Mouse (Mus musculus): ENCODE data around the gene Gbp3. TPM values are rescaled to one million over a fixed set of nuclear protein-coding genes. Genes with fewer than 3 reads are reported as not detected.
"Not testable (repeated sequence)": the region's sequence is repeated elsewhere in the genome, so short reads cannot be mapped to it uniquely, and the experiment has no call there.

The Gbp3 gene
- polyA plus RNA-seq, 1 experiment from 2014 or later, result 1.4 TPM

- no peak overlapping the region for H3K9ac ChIP-seq (ENCODE audit: low read depth, low read length)
- no peak for ATAC-seq (ENCODE audit: low read depth)
- H3K4me3 ChIP-seq (ENCODE audit: low read depth, low read length), result no peak overlapping the region
- no peaks in the 10 kb centered on the region for H3K27me3 ChIP-seq (ENCODE audit: control insufficient read depth, insufficient read depth, low read depth, low read length)
- no peaks in the 10 kb centered on the region for H3K36me3 ChIP-seq (ENCODE audit: control insufficient read depth, insufficient read depth)
- no peaks in the 10 kb centered on the region for H3K9me3 ChIP-seq (replicated peaks; ENCODE audit: control insufficient read depth, low read length)
- no peaks in the 10 kb centered on the region for H3K4me1 ChIP-seq (ENCODE audit: control insufficient read depth, low read depth, low read length)
- 61% methylated on average over 3 of the region's 3 CpGs for WGBS (ENCODE audit: insufficient replicate concordance)
- no peak overlapping the region for H3K27ac ChIP-seq (ENCODE audit: low read length)
- H3K4me2 ChIP-seq (ENCODE audit: low read depth, low read length), result no peak overlapping the region
Measured at GRCm38 (mm10) chr3:142546690-142547089, 13.1 kb upstream of the Gbp3 start.

GRCm38 (mm10) chr3:142550052-142550676 lies 9.7 kb upstream of the Gbp3 start:
- no peaks in the 10 kb centered on the region for H3K9me3 ChIP-seq (replicated peaks; ENCODE audit: control insufficient read depth, low read length)
- no peak overlapping the region for H3K27ac ChIP-seq (ENCODE audit: low read length)
- H3K4me2 ChIP-seq (ENCODE audit: low read depth, low read length), result no peak overlapping the region
- H3K9ac ChIP-seq (ENCODE audit: low read depth, low read length), result no peak overlapping the region
- no peak for ATAC-seq (ENCODE audit: low read depth)
- 56% methylated on average over 3 of the region's 3 CpGs for WGBS (ENCODE audit: insufficient replicate concordance)
- H3K4me1 ChIP-seq (ENCODE audit: control insufficient read depth, low read depth, low read length), result no peaks in the 10 kb centered on the region
- H3K36me3 ChIP-seq (ENCODE audit: control insufficient read depth, insufficient read depth), result no peaks in the 10 kb centered on the region
- H3K4me3 ChIP-seq (ENCODE audit: low read depth, low read length), result no peak overlapping the region
- H3K27me3 ChIP-seq (ENCODE audit: control insufficient read depth, insufficient read depth, low read depth, low read length), result no peaks in the 10 kb centered on the region

- H3K27ac ChIP-seq (ENCODE audit: low read length), result no peak overlapping the region
- no peaks in the 10 kb centered on the region for H3K9me3 ChIP-seq (replicated peaks; ENCODE audit: control insufficient read depth, low read length)
- no peak for ATAC-seq (ENCODE audit: low read depth)
- 55% methylated on average over 1 of the region's 1 CpGs for WGBS (ENCODE audit: insufficient replicate concordance)
- H3K36me3 ChIP-seq (ENCODE audit: control insufficient read depth, insufficient read depth), result no peaks in the 10 kb centered on the region
- H3K4me2 ChIP-seq (ENCODE audit: low read depth, low read length), result no peak overlapping the region
- no peaks in the 10 kb centered on the region for H3K4me1 ChIP-seq (ENCODE audit: control insufficient read depth, low read depth, low read length)
- no peaks in the 10 kb centered on the region for H3K27me3 ChIP-seq (ENCODE audit: control insufficient read depth, insufficient read depth, low read depth, low read length)
- H3K4me3 ChIP-seq (ENCODE audit: low read depth, low read length), result no peak overlapping the region
- no peak overlapping the region for H3K9ac ChIP-seq (ENCODE audit: low read depth, low read length)
Measured at GRCm38 (mm10) chr3:142554601-142555000, 5.2 kb upstream of the Gbp3 start.

GRCm38 (mm10) chr3:142555623-142556022 lies 4.2 kb upstream of the Gbp3 start:
- no peaks in the 10 kb centered on the region for H3K36me3 ChIP-seq (ENCODE audit: control insufficient read depth, insufficient read depth)
- H3K4me1 ChIP-seq (ENCODE audit: control insufficient read depth, low read depth, low read length), result peaks cover 2% of the 10 kb centered on the region; the same call in 1 of the 2 replicates
- no peak overlapping the region for H3K27ac ChIP-seq (ENCODE audit: low read length)
- H3K9ac ChIP-seq (ENCODE audit: low read depth, low read length), result no peak overlapping the region
- H3K4me3 ChIP-seq (ENCODE audit: low read depth, low read length), result no peak overlapping the region
- H3K4me2 ChIP-seq (ENCODE audit: low read depth, low read length), result no peak overlapping the region
- ATAC-seq (ENCODE audit: low read depth), result no peak
- H3K27me3 ChIP-seq (ENCODE audit: control insufficient read depth, insufficient read depth, low read depth, low read length), result no peaks in the 10 kb centered on the region
- WGBS (ENCODE audit: insufficient replicate concordance), result 66% methylated on average over 11 of the region's 11 CpGs
- no peaks in the 10 kb centered on the region for H3K9me3 ChIP-seq (replicated peaks; ENCODE audit: control insufficient read depth, low read length)

DNA sequence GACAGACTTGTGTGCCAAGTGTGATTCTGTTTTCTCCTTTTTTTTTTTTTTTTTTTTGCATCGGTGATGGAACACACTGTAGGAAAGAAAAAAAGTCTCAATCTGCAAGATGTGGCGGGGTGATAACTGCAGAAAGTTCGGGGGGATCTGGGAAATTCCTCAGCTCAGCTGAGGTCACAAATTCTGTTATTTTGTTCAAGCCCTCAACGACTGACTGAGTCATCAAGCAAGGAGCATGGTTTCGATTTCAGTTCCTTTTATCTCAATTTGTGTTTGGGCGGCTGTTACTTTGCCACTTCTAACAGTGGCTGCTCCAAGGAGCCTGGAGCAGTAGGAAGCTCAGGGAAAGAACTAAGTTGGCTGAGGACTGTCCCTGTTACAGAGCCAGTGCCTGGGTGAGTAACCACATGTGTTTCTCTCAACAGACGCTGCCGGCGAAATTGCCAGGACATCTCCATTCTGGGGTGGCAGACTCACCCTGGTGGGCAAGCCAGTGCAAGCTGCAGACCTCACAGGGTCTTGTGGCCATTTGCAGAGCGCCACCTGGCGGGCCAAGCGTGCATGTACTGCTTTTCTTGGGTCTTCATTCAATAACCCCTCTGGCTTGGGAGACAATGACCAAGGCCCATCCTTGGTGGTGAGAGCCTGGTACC lies 596 bp downstream of the Gbp3 start:
- WGBS (ENCODE audit: insufficient replicate concordance), result 4% methylated on average over 12 of the region's 12 CpGs
- peak overlapping the region; percentile 49 for H3K4me3 ChIP-seq (ENCODE audit: low read depth, low read length)
- peak overlapping the region; percentile 25; the same call in 1 of the 2 replicates for H3K27ac ChIP-seq (ENCODE audit: low read length)
- H3K27me3 ChIP-seq (ENCODE audit: control insufficient read depth, insufficient read depth, low read depth, low read length), result no peaks in the 10 kb centered on the region
- no peaks in the 10 kb centered on the region for H3K9me3 ChIP-seq (replicated peaks; ENCODE audit: control insufficient read depth, low read length)
- peak; percentile 54; the same call in 1 of the 2 replicates for ATAC-seq (ENCODE audit: low read depth)
- no peaks in the 10 kb centered on the region for H3K36me3 ChIP-seq (ENCODE audit: control insufficient read depth, insufficient read depth)
- peaks cover 2% of the 10 kb centered on the region; the same call in 1 of the 2 replicates for H3K4me1 ChIP-seq (ENCODE audit: control insufficient read depth, low read depth, low read length)
- no peak overlapping the region for H3K9ac ChIP-seq (ENCODE audit: low read depth, low read length)
- H3K4me2 ChIP-seq (ENCODE audit: low read depth, low read length), result peak overlapping the region; percentile 53

GRCm38 (mm10) chr3:142561045-142561646 lies 1.3 kb downstream of the Gbp3 start:
- no peaks in the 10 kb centered on the region for H3K27me3 ChIP-seq (ENCODE audit: control insufficient read depth, insufficient read depth, low read depth, low read length)
- WGBS (ENCODE audit: insufficient replicate concordance), result 66% methylated on average over 14 of the region's 14 CpGs
- ATAC-seq (ENCODE audit: low read depth), result no peak
- H3K9me3 ChIP-seq (replicated peaks; ENCODE audit: control insufficient read depth, low read length), result no peaks in the 10 kb centered on the region
- H3K4me1 ChIP-seq (ENCODE audit: control insufficient read depth, low read depth, low read length), result peaks cover 2% of the 10 kb centered on the region; the same call in 1 of the 2 replicates
- 0 out of 2 replicates have a peak overlapping the region, but pooled peaks have one; percentile 53 for H3K4me2 ChIP-seq (ENCODE audit: low read depth, low read length)
- no peaks in the 10 kb centered on the region for H3K36me3 ChIP-seq (ENCODE audit: control insufficient read depth, insufficient read depth)
- H3K4me3 ChIP-seq (ENCODE audit: low read depth, low read length), result no peak overlapping the region
- H3K27ac ChIP-seq (ENCODE audit: low read length), result no peak overlapping the region
- H3K9ac ChIP-seq (ENCODE audit: low read depth, low read length), result no peak overlapping the region

DNA sequence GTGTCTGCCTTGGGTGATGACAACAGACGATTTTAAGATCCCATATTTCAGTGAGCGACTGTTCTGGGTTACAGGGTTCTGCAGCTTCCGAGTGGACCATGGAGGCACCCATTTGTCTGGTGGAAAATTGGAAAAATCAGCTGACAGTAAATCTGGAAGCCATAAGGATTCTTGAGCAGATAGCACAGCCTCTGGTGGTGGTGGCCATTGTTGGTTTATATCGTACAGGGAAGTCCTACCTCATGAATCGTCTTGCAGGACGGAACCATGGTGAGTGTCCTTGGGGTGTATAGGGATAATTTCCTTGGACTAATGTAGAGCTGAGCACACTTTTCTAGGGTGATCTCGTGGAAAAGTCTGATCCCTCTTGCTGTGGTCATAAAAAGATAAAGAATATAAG lies 1.8 kb downstream of the Gbp3 start:
- no peaks in the 10 kb centered on the region for H3K9me3 ChIP-seq (replicated peaks; ENCODE audit: control insufficient read depth, low read length)
- ATAC-seq (ENCODE audit: low read depth), result no peak

GRCm38 (mm10) chr3:142567490-142567889 lies 7.7 kb downstream of the Gbp3 start:
- H3K9me3 ChIP-seq (replicated peaks; ENCODE audit: control insufficient read depth, low read length); H3K27me3 ChIP-seq (ENCODE audit: control insufficient read depth, insufficient read depth, low read depth, low read length); H3K9ac ChIP-seq (ENCODE audit: low read depth, low read length); H3K4me2 ChIP-seq (ENCODE audit: low read depth, low read length); ATAC-seq (ENCODE audit: low read depth); H3K4me1 ChIP-seq (ENCODE audit: control insufficient read depth, low read depth, low read length); H3K36me3 ChIP-seq (ENCODE audit: control insufficient read depth, insufficient read depth); H3K4me3 ChIP-seq (ENCODE audit: low read depth, low read length); H3K27ac ChIP-seq (ENCODE audit: low read length): not testable (repeated sequence)
- WGBS (ENCODE audit: insufficient replicate concordance), result 58% methylated on average over 5 of the region's 5 CpGs

More for the DNA sequence above, 1.8 kb downstream of the Gbp3 start:
- H3K4me3 ChIP-seq (ENCODE audit: low read depth, low read length), result no peak overlapping the region
- no peak overlapping the region for H3K4me2 ChIP-seq (ENCODE audit: low read depth, low read length)
- H3K27me3 ChIP-seq (ENCODE audit: control insufficient read depth, insufficient read depth, low read depth, low read length), result no peaks in the 10 kb centered on the region
- H3K27ac ChIP-seq (ENCODE audit: low read length), result no peak overlapping the region
- 58% methylated on average over 7 of the region's 7 CpGs for WGBS (ENCODE audit: insufficient replicate concordance)
- no peaks in the 10 kb centered on the region for H3K36me3 ChIP-seq (ENCODE audit: control insufficient read depth, insufficient read depth)
- H3K9ac ChIP-seq (ENCODE audit: low read depth, low read length), result no peak overlapping the region
- H3K4me1 ChIP-seq (ENCODE audit: control insufficient read depth, low read depth, low read length), result peaks cover 2% of the 10 kb centered on the region; the same call in 1 of the 2 replicates

GRCm38 (mm10) chr3:142570738-142571137 lies 10.9 kb downstream of the Gbp3 start:
- WGBS (ENCODE audit: insufficient replicate concordance), result 56% methylated on average over 4 of the region's 4 CpGs
- Histone ChIP-seq H3K4me1 (ENCODE audit: control insufficient read depth, low read depth, low read length) (no peaks in the 10 kb centered on the region), H3K27ac (ENCODE audit: low read length) (no peak overlapping the region), H3K4me3 (ENCODE audit: low read depth, low read length) (no peak overlapping the region), H3K27me3 (ENCODE audit: control insufficient read depth, insufficient read depth, low read depth, low read length) (no peaks in the 10 kb centered on the region), H3K9me3 (replicated peaks; ENCODE audit: control insufficient read depth, low read length) (no peaks in the 10 kb centered on the region), H3K36me3 (ENCODE audit: control insufficient read depth, insufficient read depth) (no peaks in the 10 kb centered on the region), H3K9ac (ENCODE audit: low read depth, low read length) (no peak overlapping the region), H3K4me2 (ENCODE audit: low read depth, low read length) (no peak overlapping the region)
- ATAC-seq (ENCODE audit: low read depth), result no peak
